In the genomic region with DNA sequence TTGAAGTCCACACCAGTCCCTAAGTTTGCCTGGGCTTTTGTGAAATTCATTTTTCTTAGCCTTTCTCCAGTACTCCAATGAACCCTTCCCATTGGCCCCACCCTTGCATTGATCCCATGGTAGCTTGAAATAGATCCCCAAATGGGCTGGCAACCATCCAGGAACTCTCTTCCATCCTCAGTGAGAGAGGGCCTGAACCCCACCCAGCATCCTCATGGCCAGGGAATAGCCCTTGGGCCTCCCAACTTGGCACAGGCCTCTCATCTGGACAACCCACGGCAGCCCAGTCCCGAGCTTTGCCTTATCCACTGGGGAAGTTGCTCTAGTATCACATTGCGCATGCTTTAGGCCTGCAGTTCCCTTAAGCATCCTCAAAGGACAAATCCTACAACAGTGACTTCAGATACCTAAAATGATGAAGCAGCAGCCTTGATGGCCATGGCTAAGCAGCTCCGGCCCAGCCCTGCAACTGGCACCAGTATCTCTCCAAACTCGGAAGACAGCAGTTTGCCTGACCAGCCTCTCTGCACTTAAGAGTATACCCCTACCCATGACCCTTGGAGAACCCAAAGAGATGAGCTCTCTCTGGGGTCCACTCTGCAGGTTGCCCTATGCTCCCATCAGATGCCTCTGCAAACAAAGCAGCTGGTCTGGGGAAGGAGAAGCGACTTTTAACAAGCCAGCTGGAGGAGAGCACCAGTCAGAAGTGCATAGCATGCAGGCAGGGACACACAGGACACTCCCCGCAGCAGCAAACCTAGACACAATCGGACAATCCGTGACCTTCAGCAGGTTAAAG, we compare ENCODE assay signal across 11 mouse cellular contexts. TPM values are rescaled to one million over a fixed set of nuclear protein-coding genes. Genes with fewer than 3 reads are reported as not detected.
A peak's percentile ranks its signal among the peaks of the same experiment; 100 is the strongest.
DNase-seq lines count a peak whose midpoint lies in the region; ATAC-seq and TF ChIP-seq lines count a peak whose summit lies in the region.
"Had no signal": no experiment of that assay in that cellular context is flagged by ENCODE, and none has a peak within 500 bp of the region (broad histone marks: within the 10 kb centered on the region; RNA-seq: fewer than 3 reads in every experiment).

No protein-coding gene starts in this region.

- peak overlapping the region; percentile 75 for H3K4me2 ChIP-seq in limb, embryonic 13.5 days (replicated peaks)
- H3K4me2 ChIP-seq: hindbrain, embryonic 15.5 days had no signal

- peak overlapping the region; percentile 59 for H3K27ac ChIP-seq in heart, adult 2 months
- peak overlapping the region; percentile 87 for H3K27ac ChIP-seq in limb, embryonic 13.5 days
- H3K27ac ChIP-seq: hindbrain, embryonic 15.5 days had no signal

- no peak for TF ChIP-seq POLR2A in heart, adult 2 months (IDR thresholded peaks at IDR 0.05; ENCODE audit: insufficient read depth, low read depth, low read length)

- no peak for TF ChIP-seq EP300 in heart, adult 2 months (IDR thresholded peaks at IDR 0.05; ENCODE audit: insufficient read depth, low read depth, low read length)

- no peaks in the 10 kb centered on the region; the same call in 1 of the 2 replicates for H3K4me1 ChIP-seq in heart, adult 2 months (ENCODE audit: control insufficient read depth, insufficient read depth, low read length)
- peaks cover 75% of the 10 kb centered on the region for H3K4me1 ChIP-seq in limb, embryonic 13.5 days

- TF ChIP-seq CTCF in heart, adult 2 months (IDR thresholded peaks at IDR 0.05): no peak

- peak overlapping the region; percentile 38 for H3K4me3 ChIP-seq in heart, adult 2 months
- peak overlapping the region; percentile 53 for H3K4me3 ChIP-seq in limb, embryonic 13.5 days
- H3K4me3 ChIP-seq: hindbrain, embryonic 15.5 days had no signal

- H3K27me3 ChIP-seq in heart, adult 2 months (ENCODE audit: control insufficient read depth, insufficient read depth, low read length): no peaks in the 10 kb centered on the region
- H3K27me3 ChIP-seq in limb, embryonic 13.5 days: no peaks in the 10 kb centered on the region
- H3K27me3 ChIP-seq: hindbrain, embryonic 15.5 days; Patski had no signal

- 58% methylated on average over 9 of the region's 9 CpGs for WGBS in heart, adult 2 months
- 62% methylated on average over 9 of the region's 9 CpGs for WGBS in limb, embryonic 13.5 days

- peak overlapping the region; percentile 51 for H3K9ac ChIP-seq in heart, adult 2 months (ENCODE audit: low read depth, low read length)
- peak overlapping the region; percentile 74 for H3K9ac ChIP-seq in limb, embryonic 13.5 days
- H3K9ac ChIP-seq: hindbrain, embryonic 15.5 days had no signal

- H3K36me3 ChIP-seq in heart, adult 2 months (ENCODE audit: control insufficient read depth, insufficient read depth, low read length): no peaks in the 10 kb centered on the region
- no peaks in the 10 kb centered on the region for H3K36me3 ChIP-seq in limb, embryonic 13.5 days
- H3K36me3 ChIP-seq: hindbrain, embryonic 15.5 days had no signal

- H3K9me3 ChIP-seq in limb, embryonic 13.5 days: no peaks in the 10 kb centered on the region
- H3K9me3 ChIP-seq: hindbrain, embryonic 15.5 days had no signal

- peak; percentile 8 for DNase-seq in ovary, postnatal 36 days (ENCODE audit: low spot score)
- DNase-seq in ovary, adult 18-20 months (ENCODE audit: low spot score): no peak
- DNase-seq in heart, adult 2 months: peak; percentile 47 to 51
- peak; percentile 48 for DNase-seq in testis, postnatal 10 days (ENCODE audit: low spot score)
- no peak for DNase-seq in layer of hippocampus, adult 9-11 months
- no peak for DNase-seq in adrenal gland, postnatal 25 days
- DNase-seq in spleen, adult 12 weeks (ENCODE audit: low spot score): no peak

- intact Hi-C loops in heart, adult 2 months (cut with DNase I): loop anchor here (5.0 kb wide), 1 partner anchor 91 kb away; no protein-coding TSS in a partner anchor

- no peak; the same call in 1 of the 2 replicates for ATAC-seq in limb, embryonic 13.5 days (ENCODE audit: low FRiP score, low read depth)
- ATAC-seq: midbrain, embryonic 16.5 days; Patski had no signal

- no peaks in the 10 kb centered on the region for H3K79me2 ChIP-seq in heart, adult 2 months (replicated peaks; ENCODE audit: control insufficient read depth, insufficient read depth, low read length)

RNA-seq across cellular contexts. Expression of gene Col6a3, which starts 0.8 kb away (rescaled TPM):
- total RNA-seq in heart, adult 2 months (2021): 10 to 100 TPM; 15.8 to 35.9 TPM
- 16.8 and 22.2 TPM in 2 replicates for polyA plus RNA-seq in heart, adult 2 months (2012; rRNA removed)
- polyA plus RNA-seq in limb, embryonic 13.5 days (2015; fragmentation: Nextera tagmentation; extraction: Ambion mirVana): 78.1 and 86.3 TPM in 2 replicates
- 24.4 and 34.2 TPM in 2 replicates for total RNA-seq in adrenal gland, postnatal 25 days (2021)

Comparison
In these comparisons a context has a peak if more than half of its experiments do, and no peak if none do; other contexts are left out.
1. DNase-seq: peak in ovary, postnatal 36 days (single experiment), heart, adult 2 months (2 of 2) and testis, postnatal 10 days (single experiment); none in ovary, adult 18-20 months (single experiment), layer of hippocampus, adult 9-11 months (single experiment), adrenal gland, postnatal 25 days (single experiment) and spleen, adult 12 weeks (single experiment).